Mouse (Mus musculus) frontal cortex, postnatal 14 days (tissue): ENCODE measurements around the gene Gm49416.
"Not testable (repeated sequence)": the region's sequence is repeated elsewhere in the genome, so short reads cannot be mapped to it uniquely, and the experiment has no call there.

ENCODE experiments used
- DNase-seq, 2 experiments: peaks; one replicate each; pipeline ENCODE4 v3.0.0; 2022; ENCODE audit warnings: low spot score in 2 of 2

Gm49416 gene

GRCm38 (mm10) chr19:8875031-8875430 is 13.7 kb upstream of the Gm49416 start:
- DNase-seq: no peak

GRCm38 (mm10) chr19:8880311-8881033 is 8.3 kb upstream of the Gm49416 start, which contains the start of gene Uqcc3:
TSS of gene Uqcc3 (minus strand) at chr19:8880923.
- DNase-seq: peak; percentile 80 to 85

DNA sequence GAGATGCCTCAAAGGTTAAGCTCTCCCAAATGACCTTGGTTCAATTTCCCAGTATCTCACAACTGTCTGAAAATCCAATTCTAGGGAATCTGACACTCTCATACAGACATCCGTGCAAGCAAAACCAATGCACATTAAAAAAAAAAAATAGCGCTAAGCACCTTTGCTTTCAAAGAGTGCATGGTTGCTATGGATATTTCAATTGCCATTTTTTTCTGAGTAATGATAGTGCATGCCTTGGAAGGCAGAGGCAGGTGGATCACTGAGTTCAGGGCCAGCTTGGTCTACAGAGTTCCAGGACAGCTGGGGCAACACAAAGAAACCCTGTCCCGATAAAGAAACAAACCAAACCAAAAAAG is 7.7 kb upstream of the Gm49416 start:
- DNase-seq: no peak

DNA sequence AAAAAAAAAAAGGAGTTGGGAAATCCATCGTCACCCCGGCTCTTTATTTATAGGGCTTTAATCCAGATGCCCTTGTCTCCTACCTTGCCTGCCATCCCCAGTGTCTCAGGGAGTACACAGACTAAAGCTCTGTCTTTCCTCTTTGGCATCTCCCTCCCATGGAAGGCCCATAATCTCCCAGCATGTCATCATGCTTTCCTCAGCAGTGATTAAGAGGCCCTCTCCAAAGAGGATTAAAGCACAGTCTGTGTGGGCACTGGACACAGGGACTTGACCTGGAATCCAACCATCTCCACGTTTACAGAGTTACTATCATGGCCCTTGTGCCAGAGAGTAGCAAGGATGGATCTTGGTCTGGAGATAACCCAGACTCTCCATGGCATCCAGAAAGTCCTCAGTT is 5.1 kb upstream of the Gm49416 start, which contains the start of the genes Lbhd1 and Gm49403:
Lbhd1 (plus strand) TSS at position 117 of the 400 bp plus-strand sequence.
Gm49403 (plus strand) TSS at position 315 of the 400 bp plus-strand sequence.
- DNase-seq: no peak

DNA sequence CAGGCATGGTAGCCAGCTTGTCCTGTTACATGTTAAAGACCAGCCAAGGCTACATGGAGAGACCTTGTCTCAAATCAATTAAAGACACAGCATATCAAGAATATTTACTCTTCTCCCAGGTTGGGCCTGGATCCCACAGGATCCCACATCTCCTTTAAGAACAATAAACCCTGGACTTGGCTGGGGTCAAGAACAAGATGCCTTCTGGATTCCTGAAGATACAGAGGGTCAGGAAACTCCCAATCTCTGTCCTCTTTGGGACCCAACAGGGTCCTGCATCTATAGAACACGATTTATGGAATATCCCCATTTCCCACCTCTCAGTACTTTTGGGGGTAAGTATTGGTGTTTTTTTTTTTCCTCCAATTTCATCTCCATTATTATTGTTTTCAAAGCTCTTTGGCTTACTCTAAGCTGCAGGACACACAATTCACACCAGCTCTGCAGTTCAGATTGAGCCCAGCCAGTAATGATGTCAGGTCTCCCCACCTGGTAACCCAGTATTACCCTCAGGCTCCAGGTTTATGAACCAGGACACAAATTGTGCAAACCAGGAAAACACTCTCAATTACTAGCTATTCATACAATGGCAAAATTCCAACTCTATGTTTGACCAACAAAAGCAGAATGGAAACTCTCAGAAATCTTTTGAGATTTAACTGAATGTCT is 1.7 kb upstream of the Gm49416 start:
- no peak for DNase-seq

DNA sequence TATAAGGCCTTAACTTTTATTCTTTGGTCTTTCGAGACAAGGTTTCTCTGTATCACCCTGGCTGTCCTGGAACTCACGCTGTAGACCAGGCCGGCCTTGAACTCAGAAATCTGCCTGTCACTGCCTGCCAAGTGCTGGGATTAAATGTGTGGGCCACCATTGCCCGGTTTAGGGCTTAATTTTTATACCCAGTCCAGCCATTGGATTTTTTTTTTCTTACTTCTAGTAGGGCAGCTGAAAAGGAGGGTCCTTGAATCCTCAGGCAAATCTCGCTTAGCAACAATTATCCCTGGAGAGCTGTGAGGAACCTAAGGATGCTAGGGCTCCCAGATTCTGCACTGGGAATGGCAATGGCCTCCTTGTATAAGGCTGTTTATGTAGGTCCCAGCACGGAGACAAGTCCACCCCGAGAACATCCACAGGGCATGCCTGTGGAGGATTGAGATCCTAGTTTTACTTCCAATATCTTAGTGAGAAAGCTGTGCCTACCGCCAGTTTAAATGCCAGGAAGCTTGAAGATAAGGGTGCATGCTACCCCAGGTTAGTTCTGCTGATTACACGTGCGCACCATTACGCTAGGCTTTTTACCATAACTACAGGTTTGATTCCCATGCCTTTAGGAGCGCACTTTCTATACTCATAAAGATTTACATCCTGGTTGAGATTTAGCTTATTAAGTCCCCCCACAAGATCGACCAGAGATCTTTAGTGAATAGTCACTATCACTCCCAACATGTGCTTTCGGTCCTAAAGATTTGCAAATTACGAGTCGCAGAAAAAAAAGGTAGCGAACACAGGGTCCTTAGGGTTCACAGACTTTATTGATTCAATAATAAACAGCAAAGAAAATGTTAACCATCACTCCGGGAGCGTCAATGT is 902 bp upstream of the Gm49416 start:
- DNase-seq: no peak

- DNase-seq: peak; percentile 71 to 79
Measured at GRCm38 (mm10) chr19:8892829-8893766, 4.4 kb downstream of the Gm49416 start, which contains the start of gene Ints5. TSS of gene Ints5 (plus strand) at chr19:8893005.

DNA sequence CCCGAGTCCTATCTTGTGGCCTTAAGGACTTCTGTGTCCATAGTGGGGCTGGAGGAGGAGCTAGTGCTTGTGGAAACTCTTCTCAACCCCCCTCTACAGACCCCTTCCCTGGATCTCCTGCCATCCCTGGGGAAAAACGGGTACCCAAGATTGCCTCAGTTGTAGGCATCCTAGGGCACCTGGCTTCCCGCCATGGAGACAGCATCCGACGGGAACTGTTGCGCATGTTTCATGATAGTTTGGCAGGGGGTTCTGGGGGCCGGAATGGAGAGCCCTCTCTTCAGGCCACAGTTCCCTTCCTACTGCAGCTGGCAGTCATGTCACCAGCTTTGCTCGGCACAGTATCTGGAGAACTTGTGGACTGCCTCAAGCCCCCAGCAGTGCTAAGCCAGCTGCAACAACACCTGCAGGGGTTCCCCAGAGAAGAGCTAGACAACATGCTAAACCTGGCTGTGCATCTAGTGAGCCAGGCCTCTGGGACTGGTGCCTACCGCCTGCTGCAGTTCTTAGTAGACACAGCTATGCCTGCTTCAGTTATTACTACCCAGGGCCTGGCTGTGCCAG is 6.8 kb downstream of the Gm49416 start:
- DNase-seq: no peak

- not testable (repeated sequence) for DNase-seq
Measured at GRCm38 (mm10) chr19:8896231-8896630, 7.5 kb downstream of the Gm49416 start.

- peak in 1 of 2 experiments; percentile 26 for DNase-seq
Measured at GRCm38 (mm10) chr19:8897211-8897864, 8.6 kb downstream of the Gm49416 start.

- DNase-seq: peak; percentile 91 to 95
Measured at GRCm38 (mm10) chr19:8897865-8898495, 9.3 kb downstream of the Gm49416 start, which contains the start of gene Ganab. TSS of gene Ganab (plus strand) at chr19:8898071.

GRCm38 (mm10) chr19:8898576-8898975 is 9.8 kb downstream of the Gm49416 start:
- no peak for DNase-seq

- no peak for DNase-seq
Measured at GRCm38 (mm10) chr19:8899079-8899478, 10.4 kb downstream of the Gm49416 start.

DNA sequence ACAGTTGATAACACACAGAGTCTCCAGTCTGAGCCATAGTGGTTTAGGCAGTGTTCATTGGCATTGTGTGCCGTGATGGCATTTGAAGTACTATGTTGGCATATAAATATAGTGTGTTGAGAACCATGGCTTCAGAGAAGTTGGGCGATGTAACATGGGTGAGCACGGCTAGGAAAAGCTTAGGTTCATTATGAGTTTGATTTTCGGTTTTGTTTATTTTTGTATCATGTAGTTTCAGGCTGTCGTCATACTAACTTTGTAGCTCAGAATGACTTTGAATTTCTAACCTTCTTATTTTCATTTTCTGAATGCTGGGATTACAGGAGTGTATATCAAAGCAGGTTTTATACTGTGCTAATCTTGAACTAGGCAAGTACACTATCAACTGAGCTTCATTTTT is 14.7 kb downstream of the Gm49416 start:
- DNase-seq: no peak

DNA sequence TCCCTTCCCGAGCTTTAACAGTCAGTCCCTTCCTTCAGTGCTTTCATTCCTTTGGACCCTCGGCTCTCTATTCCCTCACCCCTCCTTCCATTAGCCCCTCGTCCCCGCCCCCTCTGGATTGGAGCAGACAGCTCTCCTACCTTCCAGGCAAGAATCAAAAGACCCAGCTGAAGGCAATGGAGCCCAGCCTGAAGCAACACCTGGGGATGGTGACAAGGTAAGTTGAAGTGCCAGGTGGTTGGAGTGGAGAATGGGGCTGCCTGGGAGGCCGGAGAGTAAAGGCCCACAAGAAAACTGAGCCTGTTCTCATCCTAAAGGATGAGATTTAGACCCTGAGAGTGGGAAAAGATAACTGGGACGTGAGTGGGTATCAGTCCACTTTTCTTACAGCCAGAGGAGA is 19.8 kb downstream of the Gm49416 start:
- DNase-seq: no peak

DNA sequence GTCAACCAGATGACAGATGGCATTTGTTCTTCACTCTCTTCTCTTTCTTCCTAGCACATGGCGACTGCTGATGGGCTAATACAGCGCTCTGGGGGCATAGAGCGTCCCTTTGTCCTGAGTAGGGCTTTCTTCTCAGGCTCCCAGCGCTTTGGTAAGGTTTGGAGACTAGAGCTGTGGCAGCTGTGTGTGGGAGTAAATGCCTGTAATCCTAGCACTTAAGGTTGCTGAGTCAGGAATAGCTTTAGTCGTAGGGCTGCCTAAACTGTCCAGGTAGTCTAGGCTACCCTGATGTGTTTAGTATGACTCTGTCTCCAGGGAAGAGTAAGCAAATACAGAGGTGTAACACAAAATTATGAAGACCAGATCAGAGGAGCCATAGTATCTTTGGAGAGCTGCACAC is 23.1 kb downstream of the Gm49416 start:
- no peak for DNase-seq

GRCm38 (mm10) chr19:8914212-8914611 is 25.5 kb downstream of the Gm49416 start:
- DNase-seq: no peak

- DNase-seq: no peak
Measured at GRCm38 (mm10) chr19:8919000-8919399, 30.3 kb downstream of the Gm49416 start.

GRCm38 (mm10) chr19:8919684-8920072 is 31.0 kb downstream of the Gm49416 start:
- DNase-seq: no peak
